Mouse (Mus musculus): Measurements from ENCODE around the gene Tnik.

GRCm38 (mm10) chr3:28606741-28607140, 343.7 kb downstream of the Tnik start:
- no peak for TF ChIP-seq CTCF (IDR thresholded peaks at IDR 0.05; ENCODE audit: low read depth)
- no peak for TF ChIP-seq EP300 (IDR thresholded peaks at IDR 0.05; ENCODE audit: low read depth)

Measured in heart, postnatal 0 days (tissue).